Mouse (Mus musculus) megakaryocyte, embryonic 14.5 days (primary cell): Measurements from ENCODE around the gene Dnah5.

ENCODE experiments used
- FLI1 ChIP-seq: IDR thresholded peaks from 2 replicates; pipeline ENCODE4 v1.6.1; 2012; ENCODE audit warnings: low read length, inconsistent platforms, mixed read lengths
- GATA1 ChIP-seq: IDR thresholded peaks from 3 replicates; pipeline ENCODE4 v1.6.1; 2012; ENCODE audit warnings: mixed read lengths, low read length, inconsistent platforms, borderline replicate concordance

DNA sequence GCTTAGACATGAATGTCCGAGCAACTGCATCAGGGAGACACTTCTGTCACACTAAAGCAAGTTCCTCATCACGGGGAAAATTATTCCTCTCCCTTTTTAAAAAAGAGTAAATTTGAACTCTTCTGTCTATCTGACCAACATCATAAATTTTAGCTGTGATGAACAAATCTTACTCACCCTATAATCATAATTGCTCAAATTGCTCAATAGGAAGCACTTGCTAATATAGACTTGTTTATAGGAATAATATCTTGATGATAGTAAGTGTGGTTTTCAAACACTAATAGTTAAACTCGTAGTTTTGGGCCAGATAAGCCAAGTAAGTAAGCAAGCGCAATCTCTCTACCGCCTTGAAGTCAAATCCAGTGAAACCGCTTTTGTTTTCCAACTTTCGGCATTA lies 38.3 kb upstream of the Dnah5 start:
- no peak for TF ChIP-seq FLI1
- TF ChIP-seq GATA1 = no peak
